Mouse (Mus musculus) skeletal muscle tissue, postnatal 0 days (tissue): ENCODE data around the gene Metap1d. TPM values are rescaled to one million over a fixed set of nuclear protein-coding genes. Genes with fewer than 3 reads are reported as not detected.

Source experiments
- polyA plus RNA-seq: library from polyadenylated mRNA; unstranded; fragments of >200 nt; fragmentation: Nextera tagmentation; extraction: Ambion mirVana; gene quantifications from 2 replicates; pipeline ENCODE4 v1.2.1, GENCODE M21; 2015

Gene Metap1d
- polyA plus RNA-seq, result 23.8 and 28.4 TPM in 2 replicates

DNA sequence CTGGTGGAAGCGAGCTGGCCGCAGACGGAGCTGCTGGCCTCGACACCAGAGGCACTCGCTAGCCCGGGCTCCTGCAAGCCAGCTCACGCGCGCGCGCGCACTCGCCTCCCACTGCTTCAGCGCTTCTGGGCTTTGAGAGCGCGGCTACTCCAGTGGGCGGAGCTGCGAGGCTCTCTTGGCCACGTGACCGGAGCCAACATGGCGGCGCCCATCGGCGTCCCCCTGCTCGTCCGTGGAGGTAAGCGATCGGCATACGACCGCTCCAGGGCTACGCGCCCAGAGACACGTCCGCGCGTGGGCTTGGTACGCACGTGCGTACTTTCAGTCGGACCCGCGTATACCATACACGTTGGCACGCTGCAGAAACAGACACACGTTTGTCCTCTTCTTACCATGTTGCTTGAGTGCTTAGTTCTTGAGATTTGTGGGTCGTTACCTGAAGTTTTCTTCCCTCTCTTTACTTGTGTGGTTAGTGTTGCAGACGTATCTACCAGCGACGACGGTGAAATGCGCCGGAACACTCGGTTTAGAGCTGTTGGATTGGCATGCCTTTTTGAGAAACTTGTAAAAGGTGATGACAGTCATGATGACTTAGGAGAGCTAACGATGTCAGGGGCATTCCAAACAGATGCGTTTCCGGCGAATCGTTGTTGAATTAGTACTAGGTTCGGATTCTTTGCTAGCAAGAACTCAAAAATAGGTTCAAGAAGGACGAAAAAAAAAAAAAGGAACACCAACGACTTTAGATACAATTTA is at the start of gene Metap1d:
TSS of gene Metap1d (plus strand) at position 116 of the 756 bp plus-strand sequence.

DNA sequence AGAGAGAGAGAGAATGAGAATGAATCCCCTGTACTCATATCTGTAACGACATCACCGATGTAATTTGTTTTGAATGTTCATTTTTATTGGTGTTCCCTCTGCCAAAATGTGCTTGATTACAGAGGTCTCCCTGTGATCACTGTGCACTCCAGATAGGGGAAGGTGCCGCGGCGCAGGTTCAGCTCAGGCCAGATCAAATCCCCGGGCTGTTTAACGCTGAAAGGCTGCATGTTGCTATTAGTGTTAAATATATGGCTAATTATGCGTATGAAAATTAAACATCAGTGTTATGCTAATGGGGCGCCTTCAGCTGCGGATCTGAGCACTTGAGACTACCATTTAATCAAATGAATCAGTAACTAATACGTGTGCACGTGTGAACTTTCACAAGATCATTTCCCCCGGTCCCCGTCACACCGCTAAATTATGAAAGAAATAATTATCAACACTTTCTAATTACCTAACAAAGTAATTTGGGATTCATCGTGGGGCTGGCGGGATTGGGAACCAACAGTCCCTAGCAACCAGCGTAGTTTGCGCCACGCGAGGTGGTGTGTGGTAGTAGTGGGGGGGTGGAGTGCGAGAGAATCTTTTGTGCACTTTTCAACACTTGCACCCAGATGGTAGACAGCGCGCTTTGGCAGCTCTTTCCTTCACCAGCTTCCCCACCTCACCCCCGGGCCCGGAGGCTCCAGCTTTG is 75.1 kb downstream of the Metap1d start, which contains the start of gene Dlx1:
TSS of gene Dlx1 (plus strand) at position 100 of the 700 bp plus-strand sequence.

DNA sequence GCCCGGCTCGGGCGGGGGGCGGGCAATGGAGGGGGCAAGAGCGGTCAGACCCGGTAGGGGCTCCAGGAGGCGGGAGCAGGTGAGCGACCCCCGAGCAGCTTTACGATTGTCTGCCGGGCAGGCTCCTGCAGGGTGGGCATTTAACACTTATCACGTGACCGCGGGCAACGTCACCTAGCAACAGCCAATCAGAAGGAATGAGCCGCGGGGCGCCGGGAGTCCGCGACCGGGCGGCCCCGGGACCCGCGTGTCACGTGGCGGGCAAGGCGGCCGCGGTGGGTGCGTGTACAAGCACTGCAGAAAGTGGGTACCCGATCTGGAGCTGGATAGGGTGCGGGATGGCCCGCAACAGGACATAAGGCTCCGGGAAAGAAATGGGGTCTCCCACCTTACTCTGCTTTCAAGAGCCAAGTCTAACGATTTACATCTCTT is 93.6 kb downstream of the Metap1d start, which contains the start of gene Dlx2:
TSS of gene Dlx2 (minus strand) at position 115 of the 432 bp plus-strand sequence.

Other genes starting within 250 kb of the Metap1d start
- 40.6 and 46.9 TPM in 2 replicates for gene Dync1i2, start 241.6 kb upstream of the Metap1d start, polyA plus RNA-seq
- 189 and 236 TPM in 2 replicates for gene Slc25a12, start 85.5 kb upstream of the Metap1d start, polyA plus RNA-seq
- 32.9 and 36.7 TPM in 2 replicates for gene Hat1, start 64.3 kb upstream of the Metap1d start, polyA plus RNA-seq
- gene Dlx1, start 74.8 kb downstream of the Metap1d start, polyA plus RNA-seq, result 0.10 and 0.13 TPM in 2 replicates
- gene Dlx2, start 93.5 kb downstream of the Metap1d start, polyA plus RNA-seq, result 0.12 TPM in 1 of 2 replicates, not detected in the other